Mouse (Mus musculus): Measurements from ENCODE around the gene Kifc3. TPM values are rescaled to one million over a fixed set of nuclear protein-coding genes. Genes with fewer than 3 reads are reported as not detected.

The Kifc3 gene
- polyA plus RNA-seq, 1 experiment from 2014 or later, result 16.4 TPM

- no peak overlapping the region for H3K4me3 ChIP-seq
- H3K36me3 ChIP-seq, result no peaks in the 10 kb centered on the region
- no peaks in the 10 kb centered on the region for H3K9me3 ChIP-seq (replicated peaks)
- H3K27ac ChIP-seq (ENCODE audit: poor library complexity, severe bottlenecking), result no peak overlapping the region
- H3K4me2 ChIP-seq, result no peak overlapping the region
- H3K4me1 ChIP-seq (replicated peaks), result peaks cover 10% of the 10 kb centered on the region
- WGBS, result 62% methylated on average over 3 of the region's 3 CpGs
- no peak overlapping the region for H3K9ac ChIP-seq
- H3K27me3 ChIP-seq (replicated peaks), result no peaks in the 10 kb centered on the region
- ATAC-seq (ENCODE audit: insufficient number of reproducible peaks, low FRiP score), result no peak
These were observed 45.5 kb downstream of the Kifc3 start for GRCm38 (mm10) chr8:95157145-95157544.

DNA sequence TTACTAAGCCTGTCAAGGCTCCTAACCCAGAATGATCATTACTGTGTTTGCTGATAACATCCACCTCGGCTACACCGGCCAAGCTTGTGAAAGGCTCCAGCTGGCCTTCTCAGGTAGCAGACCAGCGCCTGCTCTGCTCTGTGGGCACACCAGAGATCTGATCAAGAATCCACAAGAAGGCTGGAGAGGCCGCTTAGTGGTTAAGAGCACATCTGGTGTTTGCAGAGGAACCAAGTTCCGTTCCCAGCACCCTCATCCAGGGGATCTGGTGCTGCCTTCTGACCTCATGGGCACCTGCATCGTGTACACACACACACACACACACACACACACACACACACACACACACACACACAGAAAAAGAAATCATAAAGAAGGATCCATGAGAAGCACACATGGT, 46.5 kb downstream of the Kifc3 start:
- Histone ChIP-seq H3K4me1 (replicated peaks) (peaks cover 10% of the 10 kb centered on the region), H3K36me3 (no peaks in the 10 kb centered on the region), H3K9me3 (replicated peaks) (no peaks in the 10 kb centered on the region), H3K4me2 (no peak overlapping the region), H3K4me3 (no peak overlapping the region), H3K27ac (ENCODE audit: poor library complexity, severe bottlenecking) (no peak overlapping the region), H3K9ac (no peak overlapping the region), H3K27me3 (replicated peaks) (no peaks in the 10 kb centered on the region)
- no peak for ATAC-seq (ENCODE audit: insufficient number of reproducible peaks, low FRiP score)
- 68% methylated on average over 6 of the region's 6 CpGs for WGBS

DNA sequence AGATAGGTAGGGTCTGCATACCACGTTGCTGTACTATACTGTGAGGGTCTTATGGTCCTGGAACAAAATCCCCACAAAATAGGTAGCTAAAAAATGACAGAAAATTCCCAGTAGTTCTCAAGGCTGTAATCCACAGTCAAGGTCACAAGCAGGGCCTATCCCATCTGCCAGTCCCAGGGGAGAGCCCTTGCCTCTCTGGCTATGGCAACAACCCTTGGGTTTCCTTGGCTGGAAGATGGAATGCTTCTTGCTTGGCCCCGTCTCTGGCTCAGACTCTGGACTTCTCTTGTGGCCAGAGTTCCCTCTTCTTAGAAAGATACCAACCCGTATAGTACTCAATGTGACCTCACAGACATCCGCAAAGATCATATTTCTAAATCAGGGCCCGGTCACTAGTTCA, 47.3 kb downstream of the Kifc3 start:
- H3K27ac ChIP-seq (ENCODE audit: poor library complexity, severe bottlenecking), result no peak overlapping the region
- H3K4me2 ChIP-seq, result no peak overlapping the region
- ATAC-seq (ENCODE audit: insufficient number of reproducible peaks, low FRiP score), result no peak
- H3K9me3 ChIP-seq (replicated peaks), result no peaks in the 10 kb centered on the region
- no peaks in the 10 kb centered on the region for H3K27me3 ChIP-seq (replicated peaks)
- peaks cover 10% of the 10 kb centered on the region for H3K4me1 ChIP-seq (replicated peaks)
- no peak overlapping the region for H3K9ac ChIP-seq
- no peak overlapping the region for H3K4me3 ChIP-seq
- WGBS, result 81% methylated on average over 5 of the region's 5 CpGs
- H3K36me3 ChIP-seq, result no peaks in the 10 kb centered on the region

DNA sequence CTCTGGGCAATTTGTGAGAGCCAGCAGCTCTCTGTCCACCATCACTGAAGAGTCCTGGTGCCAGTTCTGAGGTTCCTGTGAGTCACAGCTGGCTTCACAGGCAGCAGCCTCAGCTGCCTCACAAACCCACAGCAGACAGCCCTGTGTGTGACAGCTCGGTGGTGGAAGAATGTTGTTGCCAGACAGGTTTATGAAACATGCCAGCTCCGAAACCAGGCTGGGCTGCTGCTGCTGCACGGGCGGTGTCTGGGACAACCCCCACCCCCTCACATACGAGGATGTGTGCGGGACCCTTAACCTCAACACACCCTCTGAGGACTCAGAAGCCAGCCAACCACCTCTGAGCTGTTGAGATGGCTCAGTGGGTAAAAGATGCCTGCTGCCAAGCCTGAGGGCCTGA, 48.0 kb downstream of the Kifc3 start:
- WGBS, result 49% methylated on average over 6 of the region's 6 CpGs
- no peak overlapping the region for H3K4me2 ChIP-seq
- no peak for ATAC-seq (ENCODE audit: insufficient number of reproducible peaks, low FRiP score)
- H3K9me3 ChIP-seq (replicated peaks), result no peaks in the 10 kb centered on the region
- no peak overlapping the region for H3K4me3 ChIP-seq
- H3K27ac ChIP-seq (ENCODE audit: poor library complexity, severe bottlenecking), result no peak overlapping the region
- H3K27me3 ChIP-seq (replicated peaks), result no peaks in the 10 kb centered on the region
- no peaks in the 10 kb centered on the region for H3K36me3 ChIP-seq
- peak overlapping the region; percentile 20; the same call in 1 of the 2 replicates for H3K9ac ChIP-seq
- H3K4me1 ChIP-seq (replicated peaks), result peaks cover 10% of the 10 kb centered on the region

DNA sequence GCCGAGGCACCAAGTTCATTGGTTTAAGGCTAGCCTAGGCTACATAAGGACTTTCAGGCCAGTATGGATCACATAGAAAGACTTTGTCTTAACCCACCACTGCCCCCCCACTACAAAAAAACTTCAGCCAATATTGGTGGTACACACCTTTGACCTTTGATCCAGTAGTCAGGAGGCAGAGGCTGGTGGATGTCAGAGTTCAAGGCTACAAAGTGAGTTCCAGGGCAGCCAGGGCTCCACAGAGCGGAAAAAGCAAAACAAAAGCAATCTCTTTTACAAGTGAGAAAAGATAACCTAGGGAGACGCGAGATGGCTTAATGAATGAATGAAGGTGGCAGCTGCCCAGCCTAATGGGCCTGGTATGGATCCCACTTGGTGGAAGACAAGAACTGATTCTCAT, 48.6 kb downstream of the Kifc3 start:
- no peak overlapping the region for H3K27ac ChIP-seq (ENCODE audit: poor library complexity, severe bottlenecking)
- H3K9ac ChIP-seq, result no peak overlapping the region
- no peak for ATAC-seq (ENCODE audit: insufficient number of reproducible peaks, low FRiP score)
- no peak overlapping the region for H3K4me3 ChIP-seq
- H3K4me1 ChIP-seq (replicated peaks), result peaks cover 10% of the 10 kb centered on the region
- H3K36me3 ChIP-seq, result no peaks in the 10 kb centered on the region
- no peak overlapping the region for H3K4me2 ChIP-seq
- 54% methylated on average over 4 of the region's 4 CpGs for WGBS
- H3K9me3 ChIP-seq (replicated peaks), result no peaks in the 10 kb centered on the region
- H3K27me3 ChIP-seq (replicated peaks), result no peaks in the 10 kb centered on the region

DNA sequence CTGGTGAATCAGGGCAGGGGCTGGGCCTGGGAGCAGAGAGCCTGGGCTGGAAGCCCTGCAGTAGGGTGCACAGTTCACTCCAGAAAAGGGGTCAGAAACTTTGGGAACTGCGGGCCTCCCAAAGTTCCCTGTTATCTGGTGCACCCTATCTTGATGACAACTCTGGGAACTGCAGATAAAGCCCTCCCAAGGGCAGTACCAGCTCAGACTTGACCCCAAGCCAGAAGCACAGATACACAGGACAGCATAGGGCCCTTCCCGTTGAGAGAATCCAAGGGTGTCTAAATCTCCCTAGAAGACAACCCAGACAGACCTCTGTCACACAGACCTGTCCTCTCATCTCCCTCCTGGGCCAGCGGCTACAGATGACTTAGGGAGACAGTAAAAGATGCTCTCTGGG, 52.0 kb downstream of the Kifc3 start:
- Histone ChIP-seq H3K9ac (no peak overlapping the region), H3K4me2 (no peak overlapping the region), H3K36me3 (no peaks in the 10 kb centered on the region), H3K9me3 (replicated peaks) (no peaks in the 10 kb centered on the region), H3K4me3 (no peak overlapping the region), H3K27me3 (replicated peaks) (no peaks in the 10 kb centered on the region), H3K4me1 (replicated peaks) (peaks cover 10% of the 10 kb centered on the region), H3K27ac (ENCODE audit: poor library complexity, severe bottlenecking) (no peak overlapping the region)
- ATAC-seq (ENCODE audit: insufficient number of reproducible peaks, low FRiP score), result no peak
- WGBS, result 59% methylated on average over 3 of the region's 3 CpGs

- Histone ChIP-seq H3K4me2 (no peak overlapping the region), H3K27ac (ENCODE audit: poor library complexity, severe bottlenecking) (no peak overlapping the region), H3K36me3 (no peaks in the 10 kb centered on the region), H3K27me3 (replicated peaks) (no peaks in the 10 kb centered on the region), H3K9me3 (replicated peaks) (no peaks in the 10 kb centered on the region), H3K4me1 (replicated peaks) (peaks cover 7% of the 10 kb centered on the region), H3K9ac (no peak overlapping the region), H3K4me3 (no peak overlapping the region)
- 45% methylated on average over 10 of the region's 10 CpGs for WGBS
- ATAC-seq (ENCODE audit: insufficient number of reproducible peaks, low FRiP score), result no peak
These were observed 53.2 kb downstream of the Kifc3 start for GRCm38 (mm10) chr8:95149426-95149825.

GRCm38 (mm10) chr8:95146846-95147245, 55.8 kb downstream of the Kifc3 start:
- Histone ChIP-seq H3K36me3 (no peaks in the 10 kb centered on the region), H3K27me3 (replicated peaks) (no peaks in the 10 kb centered on the region), H3K4me3 (no peak overlapping the region), H3K9ac (no peak overlapping the region), H3K27ac (ENCODE audit: poor library complexity, severe bottlenecking) (no peak overlapping the region), H3K4me1 (replicated peaks) (peaks cover 29% of the 10 kb centered on the region), H3K4me2 (no peak overlapping the region), H3K9me3 (replicated peaks) (no peaks in the 10 kb centered on the region)
- ATAC-seq (ENCODE audit: insufficient number of reproducible peaks, low FRiP score), result no peak
- 90% methylated on average over 5 of the region's 5 CpGs for WGBS

DNA sequence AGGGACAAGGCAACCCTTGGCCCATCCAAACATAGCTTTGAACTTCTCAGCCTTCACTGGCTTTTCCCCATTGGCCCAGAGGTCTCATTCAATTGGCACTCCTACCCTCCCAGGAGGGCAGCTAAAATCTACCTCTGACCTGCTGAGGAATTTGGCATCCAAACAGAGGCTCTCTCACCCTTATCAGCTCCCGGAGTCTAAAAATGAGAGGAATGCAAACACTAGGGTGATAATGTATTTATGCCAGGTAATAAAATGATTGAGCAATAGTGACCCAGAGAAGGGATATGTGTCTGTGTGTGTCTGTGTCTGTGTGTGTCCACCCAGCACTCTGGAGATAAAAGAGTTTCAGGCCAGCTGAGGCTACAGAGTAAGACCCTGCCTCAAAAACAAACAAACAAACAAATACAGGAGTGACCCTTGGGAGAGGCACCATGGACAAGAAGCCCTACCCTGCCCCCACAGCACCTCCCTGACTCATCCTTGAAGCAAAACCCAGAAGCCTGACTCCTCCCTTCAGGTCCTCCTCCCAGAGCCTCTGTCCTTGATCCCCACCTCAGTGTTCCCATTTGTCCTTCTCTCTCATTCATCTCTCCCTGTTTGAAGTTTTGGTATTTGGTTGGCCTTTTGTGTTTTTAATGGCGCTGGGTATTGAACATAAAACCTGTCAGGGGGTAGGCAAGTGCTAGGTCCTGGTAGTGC, 56.4 kb downstream of the Kifc3 start:
- Histone ChIP-seq H3K4me3 (no peak overlapping the region), H3K9ac (no peak overlapping the region), H3K36me3 (no peaks in the 10 kb centered on the region), H3K27ac (ENCODE audit: poor library complexity, severe bottlenecking) (no peak overlapping the region), H3K9me3 (replicated peaks) (no peaks in the 10 kb centered on the region), H3K27me3 (replicated peaks) (no peaks in the 10 kb centered on the region), H3K4me2 (no peak overlapping the region), H3K4me1 (replicated peaks) (peaks cover 35% of the 10 kb centered on the region)
- WGBS, result 56% methylated on average over 2 of the region's 2 CpGs
- ATAC-seq (ENCODE audit: insufficient number of reproducible peaks, low FRiP score), result no peak

GRCm38 (mm10) chr8:95144631-95145015, 58.0 kb downstream of the Kifc3 start:
- 47% methylated on average over 2 of the region's 2 CpGs for WGBS
- no peak overlapping the region for H3K9ac ChIP-seq
- ATAC-seq (ENCODE audit: insufficient number of reproducible peaks, low FRiP score), result no peak

DNA sequence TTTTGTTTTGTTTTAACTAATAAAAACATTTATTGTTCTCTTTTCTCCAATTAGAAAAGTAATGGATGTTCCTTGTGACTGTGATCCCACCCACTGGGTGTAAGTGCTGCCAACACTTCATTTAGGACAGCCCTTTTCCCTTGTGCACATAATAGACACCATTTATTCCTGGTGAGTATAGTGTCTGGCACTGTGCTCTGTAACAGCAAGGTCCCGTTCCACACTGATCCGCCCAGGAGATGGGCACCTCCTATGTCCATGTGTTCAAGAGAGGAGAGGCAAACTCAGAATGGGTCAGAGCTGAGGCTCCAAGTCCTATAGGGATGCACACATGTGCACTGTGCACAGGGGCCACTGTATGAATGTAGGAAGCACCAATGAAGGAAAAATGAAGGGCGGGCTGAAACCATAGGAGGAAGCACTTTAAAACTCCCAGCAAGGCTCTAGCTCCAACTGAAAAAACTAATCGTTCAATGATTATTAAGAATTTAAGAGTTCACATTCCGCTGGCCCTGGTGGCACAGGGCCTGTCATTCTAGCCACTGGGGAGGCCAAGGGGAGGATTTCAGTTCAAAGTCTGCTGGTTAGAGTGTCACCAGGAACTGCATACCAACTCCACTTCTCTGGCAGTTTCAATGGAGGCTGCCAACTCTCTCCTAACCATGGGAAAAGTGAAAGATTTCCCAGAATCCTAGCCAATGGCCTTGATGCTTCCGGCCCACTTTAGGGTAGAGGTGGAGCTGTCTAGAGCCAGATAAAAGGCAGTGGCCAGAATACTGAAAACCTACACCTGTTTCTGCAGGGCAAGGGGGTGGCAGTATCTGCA, 58.6 kb downstream of the Kifc3 start:
- H3K9ac ChIP-seq, result no peak overlapping the region
- no peaks in the 10 kb centered on the region for H3K27me3 ChIP-seq (replicated peaks)
- no peak overlapping the region for H3K4me2 ChIP-seq
- H3K4me3 ChIP-seq, result no peak overlapping the region
- H3K27ac ChIP-seq (ENCODE audit: poor library complexity, severe bottlenecking), result no peak overlapping the region
- no peaks in the 10 kb centered on the region for H3K36me3 ChIP-seq
- no peak for ATAC-seq (ENCODE audit: insufficient number of reproducible peaks, low FRiP score)
- 78% methylated on average over 6 of the region's 6 CpGs for WGBS
- H3K4me1 ChIP-seq (replicated peaks), result peaks cover 45% of the 10 kb centered on the region
- no peaks in the 10 kb centered on the region for H3K9me3 ChIP-seq (replicated peaks)

More at GRCm38 (mm10) chr8:95144631-95145015, 58.0 kb downstream of the Kifc3 start:
- H3K27me3 ChIP-seq (replicated peaks), result no peaks in the 10 kb centered on the region
- peaks cover 45% of the 10 kb centered on the region for H3K4me1 ChIP-seq (replicated peaks)
- no peak overlapping the region for H3K4me3 ChIP-seq
- no peak overlapping the region for H3K4me2 ChIP-seq
- no peak overlapping the region for H3K27ac ChIP-seq (ENCODE audit: poor library complexity, severe bottlenecking)
- H3K36me3 ChIP-seq, result no peaks in the 10 kb centered on the region
- no peaks in the 10 kb centered on the region for H3K9me3 ChIP-seq (replicated peaks)

Data from heart, embryonic 12.5 days (tissue).